Mouse (Mus musculus) small intestine, adult 2 months (tissue): ENCODE measurements around the gene Cul4b.

Experiments
- CTCF ChIP-seq: fragments of 200-500 bp; IDR thresholded peaks from 2 replicates; pipeline ENCODE4 v1.5.1; 2012; ENCODE audit warnings: low read depth, mild to moderate bottlenecking, control low read depth, inconsistent platforms, low read length, moderate library complexity, mixed read lengths; ENCODE audit not compliant: insufficient replicate concordance, insufficient read length; ENCODE audit errors: extremely low read depth
- POLR2A ChIP-seq: fragments of 200-500 bp; IDR thresholded peaks from 2 replicates; pipeline ENCODE4 v1.6.1; 2012; ENCODE audit warnings: low read depth, mild to moderate bottlenecking, control low read depth, inconsistent platforms, low read length, moderate library complexity

DNA sequence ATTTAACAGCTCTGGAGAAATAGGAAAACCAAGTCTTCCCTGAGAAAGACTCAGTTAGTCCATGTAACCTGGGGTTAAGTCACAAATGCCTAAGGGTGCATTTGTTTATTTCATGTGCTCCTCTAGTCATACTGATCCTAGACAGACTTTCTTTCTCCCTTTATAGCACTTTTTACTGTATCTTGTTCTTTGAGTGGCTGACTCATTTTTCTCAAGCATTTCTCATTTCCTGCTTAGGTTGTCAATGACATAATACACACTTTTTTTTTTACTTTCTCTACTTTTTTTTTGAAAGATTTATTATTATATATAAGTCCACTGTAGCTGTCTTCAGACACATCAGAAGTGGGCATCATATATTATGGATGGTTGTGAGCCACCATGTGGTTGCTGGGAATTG lies 22.7 kb downstream of the Cul4b start:
- TF ChIP-seq CTCF, result no peak
- no peak for TF ChIP-seq POLR2A
